Mouse (Mus musculus) G1E-ER4 (cell line): ENCODE results near the gene Zbtb8b. TPM values are rescaled to one million over a fixed set of nuclear protein-coding genes. Genes with fewer than 3 reads are reported as not detected.

Source experiments
- GATA1 ChIP-seq: IDR thresholded peaks from one replicate; pipeline ENCODE4 v1.8.0; 2012; ENCODE audit warnings: low read length, inconsistent platforms
- polyA plus RNA-seq: library from polyadenylated mRNA; stranded (reverse); fragments of >175 nt; gene quantifications from 2 replicates; pipeline ENCODE4 v1.2.3, GENCODE M21; 2012

The Zbtb8b gene
- polyA plus RNA-seq, 1 experiment, result not detected

DNA sequence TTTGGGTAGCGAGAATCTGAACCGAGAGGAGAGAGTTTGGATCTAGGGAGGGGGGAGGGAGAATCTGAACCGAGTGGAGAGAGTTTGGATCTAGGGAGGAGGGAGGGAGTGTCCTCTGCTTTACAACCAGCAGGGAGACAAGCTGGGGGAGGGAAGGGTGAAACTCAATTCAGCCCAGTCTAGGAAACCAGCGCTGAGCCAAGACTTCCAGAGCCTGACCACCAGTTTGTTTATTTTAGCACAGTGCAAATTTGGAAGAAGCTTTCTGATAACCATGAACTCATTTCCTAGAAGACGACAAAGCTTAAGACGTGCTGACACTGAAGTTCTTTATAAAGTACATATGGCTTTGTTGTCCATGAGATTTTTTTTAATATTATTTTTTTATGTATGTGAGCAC lies 56.2 kb downstream of the Zbtb8b start:
- TF ChIP-seq GATA1, result no peak

DNA sequence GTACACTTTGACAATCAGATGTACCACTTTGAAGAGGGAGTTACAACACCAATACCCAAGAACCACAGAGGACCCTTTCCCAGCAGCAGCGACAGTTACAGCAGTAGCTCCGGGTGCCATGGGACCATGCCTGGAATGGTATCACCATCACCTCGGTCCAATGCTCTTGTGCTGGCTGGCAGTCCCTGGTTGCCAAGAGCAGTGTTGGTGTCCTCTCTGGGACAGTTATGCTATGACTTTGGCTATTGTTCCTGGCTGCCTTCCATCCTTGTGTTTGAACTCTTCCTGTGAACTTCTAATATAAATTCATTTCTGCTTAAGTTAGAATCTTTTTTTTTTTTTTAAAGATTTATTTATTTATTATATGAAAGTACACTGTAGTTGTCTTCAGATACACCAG lies 57.1 kb downstream of the Zbtb8b start:
- TF ChIP-seq GATA1, result no peak

DNA sequence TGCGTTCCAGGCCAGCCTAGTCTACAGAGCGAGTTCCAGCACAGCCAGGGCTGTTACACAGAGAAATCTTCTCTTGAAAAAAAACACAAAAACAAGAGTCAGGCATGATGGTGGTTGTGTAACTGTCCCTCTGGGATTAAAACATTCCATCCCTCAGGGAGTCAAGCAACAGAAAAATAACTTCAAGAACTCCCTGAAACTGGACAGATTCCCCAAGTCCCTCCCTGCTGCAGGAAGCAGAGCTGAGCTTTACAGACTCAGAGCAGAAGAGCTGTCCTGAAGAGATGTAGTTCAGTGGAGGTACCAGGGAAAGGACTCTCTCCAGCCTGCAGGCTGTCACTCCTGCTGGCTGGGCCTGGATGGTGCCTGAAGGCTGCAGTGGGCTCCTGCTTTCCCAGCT lies 58.2 kb downstream of the Zbtb8b start:
- TF ChIP-seq GATA1, result no peak

DNA sequence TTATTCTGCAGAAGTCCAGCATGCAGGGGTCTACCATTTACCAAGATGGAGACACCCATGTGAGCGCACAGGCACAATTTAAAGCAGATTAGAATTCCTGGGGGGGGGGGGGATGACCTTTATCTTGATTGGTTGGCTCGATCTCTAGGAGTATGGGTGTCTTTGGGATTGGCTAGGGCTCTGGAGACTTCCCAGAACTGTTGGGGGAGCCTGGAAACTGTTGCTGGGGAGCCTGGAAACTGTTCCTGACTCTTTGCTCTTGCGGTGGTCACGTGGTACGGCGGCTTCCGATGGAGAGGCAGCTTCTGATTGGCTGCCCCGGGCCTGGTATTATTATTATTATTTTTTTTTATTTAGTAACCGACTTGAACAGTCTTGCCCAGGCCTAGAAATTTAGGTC lies 58.6 kb downstream of the Zbtb8b start:
- TF ChIP-seq GATA1, result no peak

DNA sequence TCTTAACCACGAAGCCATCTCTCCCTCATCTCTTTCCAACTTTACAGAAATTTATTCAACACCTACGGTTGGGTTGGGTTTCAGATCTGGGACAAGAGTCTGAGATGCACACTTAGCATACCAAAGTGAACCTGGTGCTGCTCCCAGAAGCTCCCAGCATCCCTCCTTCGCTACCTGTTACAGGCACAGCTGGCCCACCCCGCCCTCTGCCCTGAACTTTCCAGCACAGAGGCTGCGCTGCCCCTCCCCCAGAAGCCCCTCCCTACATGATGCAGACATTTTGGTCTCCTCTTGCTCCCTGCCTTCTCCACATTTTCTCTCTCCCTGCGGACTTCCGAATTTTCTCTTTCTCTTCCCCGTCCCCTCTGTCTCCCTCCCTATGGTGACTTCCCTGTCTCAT lies 59.5 kb downstream of the Zbtb8b start:
- no peak for TF ChIP-seq GATA1

DNA sequence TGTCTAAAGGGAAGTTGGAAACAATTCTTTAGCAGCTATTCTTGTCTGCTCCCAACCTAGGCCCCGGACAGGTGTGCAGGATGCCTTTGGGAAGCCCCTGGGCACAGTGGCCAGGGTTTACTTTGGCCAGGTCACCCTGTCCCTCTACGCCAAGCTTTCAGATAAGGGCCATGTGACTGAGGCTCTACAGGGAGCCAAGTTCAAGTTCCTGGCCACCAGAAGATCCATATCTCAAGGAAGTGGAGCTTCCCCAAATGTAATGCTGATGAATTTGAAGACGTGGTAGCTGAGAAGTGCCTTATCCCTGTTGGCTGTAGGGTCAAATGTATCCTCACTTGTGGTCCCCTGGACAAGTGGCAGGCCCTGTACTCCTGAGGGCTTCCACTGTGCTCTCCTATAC lies 60.8 kb downstream of the Zbtb8b start:
- TF ChIP-seq GATA1, result no peak

DNA sequence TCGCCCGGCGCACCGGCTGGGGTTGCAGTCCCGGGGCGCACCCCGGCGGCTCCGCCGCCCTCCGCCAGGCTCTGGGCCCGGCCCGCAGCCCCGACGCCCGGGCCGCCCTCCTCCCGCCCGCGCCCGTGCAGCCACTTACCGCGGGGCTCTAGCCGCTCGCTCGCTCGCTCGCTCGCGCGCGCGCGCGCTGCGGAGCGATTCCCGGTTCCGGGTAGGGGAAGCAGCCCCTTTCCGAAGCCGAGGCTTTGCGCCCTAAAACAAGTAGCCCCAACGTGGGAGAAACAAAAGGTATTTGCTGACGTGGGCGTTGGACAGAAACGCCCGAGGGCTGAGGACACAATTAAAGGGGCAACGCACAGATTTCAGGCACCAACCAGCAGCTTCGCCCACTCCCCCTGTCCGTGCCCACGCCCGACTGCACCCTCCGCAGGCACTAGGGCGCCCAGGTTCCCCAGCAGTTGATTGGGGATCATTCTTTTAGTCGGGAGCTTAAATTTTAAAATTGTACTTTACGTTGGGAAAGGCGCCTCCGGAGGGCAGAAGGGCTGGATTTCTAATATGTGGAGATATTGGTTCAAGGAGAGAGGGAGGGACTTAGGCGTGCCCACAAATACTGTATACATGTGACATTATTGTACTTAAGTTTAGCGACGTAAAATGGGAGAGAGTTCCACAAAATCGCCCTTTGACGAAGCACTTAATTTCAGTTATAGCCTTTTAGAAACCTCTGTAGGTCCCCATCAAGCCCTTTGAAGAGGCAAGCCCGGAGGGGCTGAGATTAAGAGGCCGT lies 62.9 kb downstream of the Zbtb8b start, which contains the start of gene Zbtb8a:
Zbtb8a (minus strand) TSS at position 516 of the 790 bp plus-strand sequence.
- no peak for TF ChIP-seq GATA1

DNA sequence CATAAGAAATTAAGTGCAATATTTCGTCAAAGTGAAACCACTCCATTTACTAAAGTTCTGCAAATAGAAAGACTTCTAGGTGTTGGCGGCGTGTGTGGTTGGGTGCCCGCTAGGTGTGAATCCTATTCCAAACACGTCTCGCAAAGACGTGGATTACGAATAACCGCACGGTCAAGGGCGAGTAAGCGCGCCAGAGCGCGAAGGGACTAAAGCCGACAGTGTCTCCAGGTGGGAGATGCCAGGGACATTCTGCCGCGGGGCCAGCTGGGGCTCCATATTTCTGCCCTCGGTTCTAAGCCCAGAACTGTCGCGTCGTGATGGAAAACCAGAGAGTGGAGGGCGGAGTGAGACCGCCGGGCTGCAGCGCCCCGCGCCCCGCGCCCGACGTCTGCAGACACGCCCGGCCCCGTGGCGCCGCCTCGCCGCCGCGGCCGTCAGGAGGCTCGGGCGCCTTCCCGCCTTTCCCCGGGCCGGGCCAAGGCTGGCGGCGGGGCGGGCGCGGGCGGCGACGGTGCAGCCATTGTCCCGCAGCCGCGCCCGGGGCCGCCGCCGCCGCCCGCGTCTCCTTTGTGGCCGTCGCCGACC lies 63.6 kb downstream of the Zbtb8b start:
- TF ChIP-seq GATA1, result no peak

DNA sequence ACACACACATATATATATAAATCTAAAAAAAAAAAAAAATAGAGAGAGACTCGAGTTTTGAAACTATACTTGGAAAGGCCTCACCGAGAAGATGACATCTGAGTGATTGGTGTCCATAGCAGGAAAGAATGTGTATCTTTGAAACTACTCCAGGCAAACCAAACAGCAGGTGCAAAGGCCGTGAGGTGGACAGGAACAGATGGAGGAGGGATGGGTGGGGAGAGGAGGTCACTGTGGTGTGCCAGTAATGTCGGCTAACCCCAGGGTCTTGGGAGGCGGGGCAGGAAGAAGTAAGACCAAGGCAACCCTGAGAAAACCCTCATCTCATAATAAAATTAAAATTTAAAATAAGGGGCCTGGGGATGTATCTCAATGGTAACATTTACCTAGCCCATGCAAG lies 64.8 kb downstream of the Zbtb8b start:
- no peak for TF ChIP-seq GATA1

Other genes with a start within 250 kb of the Zbtb8b start
- 85.3 and 86.0 TPM in 2 replicates for gene C77080, start 179.4 kb downstream of the Zbtb8b start, polyA plus RNA-seq
- gene Sync, start 153.2 kb downstream of the Zbtb8b start, polyA plus RNA-seq, result 0.30 and 0.36 TPM in 2 replicates
- 43.9 and 60.0 TPM in 2 replicates for gene Rbbp4, start 105.5 kb downstream of the Zbtb8b start, polyA plus RNA-seq
- 1.6 and 2.5 TPM in 2 replicates for gene Zbtb8os, start 105.2 kb downstream of the Zbtb8b start, polyA plus RNA-seq
- gene Zbtb8a, start 62.7 kb downstream of the Zbtb8b start, polyA plus RNA-seq, result 1.4 and 1.6 TPM in 2 replicates
- gene Bsdc1, start 20.7 kb upstream of the Zbtb8b start, polyA plus RNA-seq, result 33.0 and 35.8 TPM in 2 replicates
- not detected in 2 replicates for gene Tssk3, start 50.2 kb upstream of the Zbtb8b start, polyA plus RNA-seq
- 0.29 and 0.37 TPM in 2 replicates for gene Fam229a, start 50.3 kb upstream of the Zbtb8b start, polyA plus RNA-seq
- gene Marcksl1, start 72.7 kb upstream of the Zbtb8b start, polyA plus RNA-seq, result 53.1 and 74.7 TPM in 2 replicates
- gene Hdac1, start 101.9 kb upstream of the Zbtb8b start, polyA plus RNA-seq, result 64.1 and 71.1 TPM in 2 replicates
- 2.6 TPM in 2 replicates for gene Lck, start 132.8 kb upstream of the Zbtb8b start, polyA plus RNA-seq
- not detected in 2 replicates for gene Fam167b, start 137.7 kb upstream of the Zbtb8b start, polyA plus RNA-seq
- 154 and 193 TPM in 2 replicates for gene Eif3i, start 159.8 kb upstream of the Zbtb8b start, polyA plus RNA-seq
- gene Tmem234, start 159.8 kb upstream of the Zbtb8b start, polyA plus RNA-seq, result 241 and 317 TPM in 2 replicates
- 0.45 TPM in 1 of 2 replicates, not detected in the other for gene Dcdc2b, start 173.4 kb upstream of the Zbtb8b start, polyA plus RNA-seq
- gene Iqcc, start 178.2 kb upstream of the Zbtb8b start, polyA plus RNA-seq, result 8.6 and 11.3 TPM in 2 replicates
- gene Ccdc28b, start 183.1 kb upstream of the Zbtb8b start, polyA plus RNA-seq, result 11.2 and 16.2 TPM in 2 replicates
- gene Txlna, start 200.2 kb upstream of the Zbtb8b start, polyA plus RNA-seq, result 78.1 and 89.7 TPM in 2 replicates
- 11.5 and 29.1 TPM in 2 replicates for gene Kpna6, start 231.9 kb upstream of the Zbtb8b start, polyA plus RNA-seq